Mouse (Mus musculus): ENCODE data around the gene Lamtor4. TPM values are rescaled to one million over a fixed set of nuclear protein-coding genes. Genes with fewer than 3 reads are reported as not detected.
A peak's percentile ranks its signal among the peaks of the same experiment; 100 is the strongest.

The Lamtor4 gene
- polyA plus RNA-seq, 1 experiment from 2014 or later, result 70.0 TPM

- Histone ChIP-seq H3K9ac (replicated peaks; ENCODE audit: low read length) (no peak overlapping the region), H3K4me1 (ENCODE audit: insufficient read depth, low read length) (no peaks in the 10 kb centered on the region; the same call in 1 of the 2 replicates), H3K27me3 (ENCODE audit: insufficient read depth, low read length) (no peaks in the 10 kb centered on the region), H3K36me3 (ENCODE audit: insufficient read depth, low read length) (no peaks in the 10 kb centered on the region), H3K4me2 (replicated peaks; ENCODE audit: low read depth, low read length) (no peak overlapping the region), H3K4me3 (ENCODE audit: low read length) (no peak overlapping the region), H3K9me3 (ENCODE audit: low read length) (no peaks in the 10 kb centered on the region), H3K27ac (ENCODE audit: low read length) (no peak overlapping the region)
- 63% methylated on average over 3 of the region's 3 CpGs for WGBS
- no peak for ATAC-seq (ENCODE audit: low FRiP score, low TSS enrichment)
These were observed 27.3 kb upstream of the Lamtor4 start for GRCm38 (mm10) chr5:138228026-138228425.

DNA sequence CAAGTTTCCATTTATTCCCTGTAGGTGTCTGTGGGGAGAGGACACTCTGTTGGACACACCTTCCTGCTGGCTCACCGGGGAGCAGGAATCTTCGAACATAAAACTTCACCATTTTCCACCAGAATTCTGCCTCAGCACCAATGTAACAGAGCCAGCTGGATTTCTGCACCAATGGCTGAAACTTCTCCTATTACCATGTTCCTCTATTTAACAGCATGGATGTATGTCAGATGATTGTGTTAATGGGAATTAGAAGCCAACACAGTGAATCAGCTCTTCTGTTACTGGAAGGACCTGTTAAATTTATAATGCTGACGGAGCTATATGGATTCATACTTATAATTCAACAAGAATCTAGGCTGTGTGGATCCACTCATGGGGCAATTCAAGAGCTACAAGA lies 25.8 kb upstream of the Lamtor4 start:
- Histone ChIP-seq H3K4me2 (replicated peaks; ENCODE audit: low read depth, low read length) (no peak overlapping the region), H3K9ac (replicated peaks; ENCODE audit: low read length) (no peak overlapping the region)
- 81% methylated on average over 3 of the region's 3 CpGs for WGBS

DNA sequence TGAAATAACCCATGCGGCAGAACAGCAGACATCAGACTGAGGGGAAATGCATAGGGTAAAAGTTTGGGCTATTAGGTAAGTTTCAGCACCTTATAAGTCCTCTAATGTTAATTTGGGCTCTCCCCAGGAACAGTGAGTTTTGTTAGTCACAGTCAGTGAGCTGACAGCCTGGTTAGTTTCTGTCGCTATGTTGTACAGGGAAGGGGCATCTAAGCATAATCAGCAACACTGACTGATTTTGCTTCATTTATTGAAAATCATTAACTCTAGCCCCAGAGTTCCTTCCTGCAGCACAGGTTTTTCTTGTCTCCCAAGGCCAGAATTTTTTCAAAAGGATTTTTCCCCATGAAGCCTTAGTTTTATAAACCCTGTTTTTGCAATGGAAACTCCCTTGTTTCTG lies 21.5 kb upstream of the Lamtor4 start:
- Histone ChIP-seq H3K27me3 (ENCODE audit: insufficient read depth, low read length) (no peaks in the 10 kb centered on the region), H3K9ac (replicated peaks; ENCODE audit: low read length) (no peak overlapping the region), H3K4me3 (ENCODE audit: low read length) (no peak overlapping the region), H3K4me2 (replicated peaks; ENCODE audit: low read depth, low read length) (no peak overlapping the region), H3K27ac (ENCODE audit: low read length) (peak overlapping the region; percentile 89), H3K36me3 (ENCODE audit: insufficient read depth, low read length) (no peaks in the 10 kb centered on the region), H3K4me1 (ENCODE audit: insufficient read depth, low read length) (peaks cover 9% of the 10 kb centered on the region), H3K9me3 (ENCODE audit: low read length) (no peaks in the 10 kb centered on the region)
- ATAC-seq (ENCODE audit: low FRiP score, low TSS enrichment), result peak; percentile 63; the same call in 1 of the 2 replicates
- 55% methylated on average over 2 of the region's 2 CpGs for WGBS

More for the DNA sequence above, 25.8 kb upstream of the Lamtor4 start:
- no peaks in the 10 kb centered on the region for H3K27me3 ChIP-seq (ENCODE audit: insufficient read depth, low read length)
- no peaks in the 10 kb centered on the region for H3K9me3 ChIP-seq (ENCODE audit: low read length)
- no peak for ATAC-seq (ENCODE audit: low FRiP score, low TSS enrichment)
- H3K4me1 ChIP-seq (ENCODE audit: insufficient read depth, low read length), result peaks cover 5% of the 10 kb centered on the region
- H3K4me3 ChIP-seq (ENCODE audit: low read length), result no peak overlapping the region
- H3K36me3 ChIP-seq (ENCODE audit: insufficient read depth, low read length), result no peaks in the 10 kb centered on the region
- H3K27ac ChIP-seq (ENCODE audit: low read length), result no peak overlapping the region

GRCm38 (mm10) chr5:138234224-138234623 lies 21.1 kb upstream of the Lamtor4 start:
- Histone ChIP-seq H3K4me3 (ENCODE audit: low read length) (no peak overlapping the region), H3K9me3 (ENCODE audit: low read length) (no peaks in the 10 kb centered on the region), H3K27me3 (ENCODE audit: insufficient read depth, low read length) (no peaks in the 10 kb centered on the region), H3K4me2 (replicated peaks; ENCODE audit: low read depth, low read length) (no peak overlapping the region), H3K27ac (ENCODE audit: low read length) (peak overlapping the region; percentile 89), H3K36me3 (ENCODE audit: insufficient read depth, low read length) (no peaks in the 10 kb centered on the region), H3K4me1 (ENCODE audit: insufficient read depth, low read length) (peaks cover 9% of the 10 kb centered on the region), H3K9ac (replicated peaks; ENCODE audit: low read length) (no peak overlapping the region)
- ATAC-seq (ENCODE audit: low FRiP score, low TSS enrichment), result no peak

DNA sequence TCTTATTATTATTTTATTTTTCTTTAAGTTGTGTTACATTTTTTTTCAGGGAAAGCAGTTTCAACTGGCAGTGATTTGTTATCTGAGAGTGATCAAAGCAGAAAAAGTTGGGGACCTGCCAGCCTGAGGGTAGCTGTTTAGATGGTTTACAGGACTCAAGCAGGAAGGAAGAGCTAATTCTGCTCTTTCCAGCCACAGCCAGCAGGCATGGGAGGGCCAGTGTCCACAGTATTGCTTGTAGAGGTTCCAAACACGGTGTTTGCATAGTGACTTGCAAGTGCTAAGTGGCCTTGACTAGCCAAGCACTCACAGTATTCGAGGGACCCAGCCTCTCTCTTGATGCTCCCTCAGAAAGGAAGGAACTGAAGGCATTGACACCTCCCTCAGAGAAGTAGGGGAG lies 13.8 kb upstream of the Lamtor4 start:
- no peak overlapping the region for H3K4me3 ChIP-seq (ENCODE audit: low read length)
- no peak for ATAC-seq (ENCODE audit: low FRiP score, low TSS enrichment)
- no peak overlapping the region for H3K9ac ChIP-seq (replicated peaks; ENCODE audit: low read length)
- no peaks in the 10 kb centered on the region for H3K36me3 ChIP-seq (ENCODE audit: insufficient read depth, low read length)
- no peak overlapping the region for H3K27ac ChIP-seq (ENCODE audit: low read length)
- H3K9me3 ChIP-seq (ENCODE audit: low read length), result no peaks in the 10 kb centered on the region
- no peaks in the 10 kb centered on the region for H3K27me3 ChIP-seq (ENCODE audit: insufficient read depth, low read length)
- 35% methylated on average over 2 of the region's 2 CpGs for WGBS
- H3K4me2 ChIP-seq (replicated peaks; ENCODE audit: low read depth, low read length), result no peak overlapping the region
- no peaks in the 10 kb centered on the region for H3K4me1 ChIP-seq (ENCODE audit: insufficient read depth, low read length)

- WGBS, result 81% methylated on average over 12 of the region's 12 CpGs
- Histone ChIP-seq H3K9ac (replicated peaks; ENCODE audit: low read length) (no peak overlapping the region), H3K9me3 (ENCODE audit: low read length) (0 out of 2 replicates have a peak, but pooled peaks cover 4% of the 10 kb centered on the region), H3K27me3 (ENCODE audit: insufficient read depth, low read length) (no peaks in the 10 kb centered on the region), H3K4me1 (ENCODE audit: insufficient read depth, low read length) (peaks cover 6% of the 10 kb centered on the region), H3K36me3 (ENCODE audit: insufficient read depth, low read length) (no peaks in the 10 kb centered on the region), H3K4me2 (replicated peaks; ENCODE audit: low read depth, low read length) (no peak overlapping the region), H3K4me3 (ENCODE audit: low read length) (no peak overlapping the region), H3K27ac (ENCODE audit: low read length) (no peak overlapping the region)
- no peak for ATAC-seq (ENCODE audit: low FRiP score, low TSS enrichment)
These were observed 4.1 kb upstream of the Lamtor4 start for GRCm38 (mm10) chr5:138251144-138251543.

- Histone ChIP-seq H3K9me3 (ENCODE audit: low read length) (0 out of 2 replicates have a peak, but pooled peaks cover 4% of the 10 kb centered on the region), H3K27ac (ENCODE audit: low read length) (no peak overlapping the region), H3K4me2 (replicated peaks; ENCODE audit: low read depth, low read length) (no peak overlapping the region), H3K9ac (replicated peaks; ENCODE audit: low read length) (no peak overlapping the region), H3K4me1 (ENCODE audit: insufficient read depth, low read length) (peaks cover 11% of the 10 kb centered on the region), H3K27me3 (ENCODE audit: insufficient read depth, low read length) (no peaks in the 10 kb centered on the region), H3K4me3 (ENCODE audit: low read length) (no peak overlapping the region), H3K36me3 (ENCODE audit: insufficient read depth, low read length) (no peaks in the 10 kb centered on the region)
- no peak for ATAC-seq (ENCODE audit: low FRiP score, low TSS enrichment)
- WGBS, result 99% methylated on average over 3 of the region's 3 CpGs
These were observed 2.2 kb upstream of the Lamtor4 start for GRCm38 (mm10) chr5:138253061-138253460.

DNA sequence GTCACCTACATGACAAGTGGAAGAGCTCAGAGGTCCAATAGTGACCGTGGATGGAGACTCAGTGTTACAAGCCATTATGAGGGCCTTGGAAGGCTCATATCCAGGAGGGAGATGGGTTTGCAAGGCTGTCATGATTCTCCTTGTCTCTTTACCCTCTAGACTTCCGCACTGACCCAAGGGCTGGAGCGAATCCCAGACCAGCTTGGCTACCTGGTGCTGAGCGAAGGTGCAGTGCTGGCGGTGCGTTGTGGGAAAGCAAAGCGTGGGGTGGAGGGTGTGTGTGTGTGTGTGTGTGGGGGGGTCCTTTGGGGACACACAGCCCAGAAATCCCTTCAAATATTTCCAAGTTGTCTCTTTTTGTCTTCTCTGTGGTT lies 799 bp downstream of the Lamtor4 start:
- peak overlapping the region; percentile 76 for H3K4me2 ChIP-seq (replicated peaks; ENCODE audit: low read depth, low read length)
- ATAC-seq (ENCODE audit: low FRiP score, low TSS enrichment), result peak; percentile 24
- H3K4me1 ChIP-seq (ENCODE audit: insufficient read depth, low read length), result peaks cover 11% of the 10 kb centered on the region
- peaks cover 25% of the 10 kb centered on the region for H3K36me3 ChIP-seq (ENCODE audit: insufficient read depth, low read length)
- H3K27ac ChIP-seq (ENCODE audit: low read length), result peak overlapping the region; percentile 82
- peak overlapping the region; percentile 74 for H3K4me3 ChIP-seq (ENCODE audit: low read length)
- 12% methylated on average over 7 of the region's 7 CpGs for WGBS
- 0 out of 2 replicates have a peak, but pooled peaks cover 4% of the 10 kb centered on the region for H3K9me3 ChIP-seq (ENCODE audit: low read length)
- no peaks in the 10 kb centered on the region for H3K27me3 ChIP-seq (ENCODE audit: insufficient read depth, low read length)
- peak overlapping the region; percentile 77 for H3K9ac ChIP-seq (replicated peaks; ENCODE audit: low read length)

GRCm38 (mm10) chr5:138256966-138257584 lies 1.8 kb downstream of the Lamtor4 start:
- Histone ChIP-seq H3K4me1 (ENCODE audit: insufficient read depth, low read length) (peaks cover 15% of the 10 kb centered on the region), H3K4me2 (replicated peaks; ENCODE audit: low read depth, low read length) (no peak overlapping the region), H3K9ac (replicated peaks; ENCODE audit: low read length) (no peak overlapping the region), H3K27me3 (ENCODE audit: insufficient read depth, low read length) (no peaks in the 10 kb centered on the region), H3K9me3 (ENCODE audit: low read length) (0 out of 2 replicates have a peak, but pooled peaks cover 4% of the 10 kb centered on the region), H3K36me3 (ENCODE audit: insufficient read depth, low read length) (peaks cover 34% of the 10 kb centered on the region), H3K27ac (ENCODE audit: low read length) (no peak overlapping the region), H3K4me3 (ENCODE audit: low read length) (no peak overlapping the region)
- 90% methylated on average over 10 of the region's 10 CpGs for WGBS
- no peak for ATAC-seq (ENCODE audit: low FRiP score, low TSS enrichment)

DNA sequence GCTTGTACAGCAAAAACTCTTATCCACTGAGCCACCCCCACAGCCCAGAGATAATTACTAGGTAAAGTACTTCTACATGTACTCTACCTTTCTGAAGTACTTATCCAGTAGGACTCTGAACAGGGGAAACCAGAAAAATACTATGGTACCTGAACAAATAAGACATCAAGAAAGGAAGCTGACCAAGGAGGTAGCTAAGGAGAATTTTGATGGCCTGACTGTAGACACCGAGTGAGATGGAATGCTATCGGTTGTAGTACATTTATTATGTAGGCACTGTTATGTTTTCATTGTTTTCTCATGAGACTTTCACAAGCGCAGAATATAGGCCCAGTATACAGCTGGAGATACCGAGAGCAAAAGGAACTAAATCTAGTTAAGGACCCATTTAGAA lies 2.3 kb downstream of the Lamtor4 start:
- no peak overlapping the region for H3K27ac ChIP-seq (ENCODE audit: low read length)
- no peak overlapping the region for H3K4me2 ChIP-seq (replicated peaks; ENCODE audit: low read depth, low read length)
- ATAC-seq (ENCODE audit: low FRiP score, low TSS enrichment), result no peak
- 89% methylated on average over 4 of the region's 4 CpGs for WGBS
- H3K9me3 ChIP-seq (ENCODE audit: low read length), result 0 out of 2 replicates have a peak, but pooled peaks cover 4% of the 10 kb centered on the region
- H3K27me3 ChIP-seq (ENCODE audit: insufficient read depth, low read length), result no peaks in the 10 kb centered on the region
- no peak overlapping the region for H3K4me3 ChIP-seq (ENCODE audit: low read length)
- H3K9ac ChIP-seq (replicated peaks; ENCODE audit: low read length), result no peak overlapping the region
- peaks cover 20% of the 10 kb centered on the region for H3K4me1 ChIP-seq (ENCODE audit: insufficient read depth, low read length)
- peaks cover 34% of the 10 kb centered on the region for H3K36me3 ChIP-seq (ENCODE audit: insufficient read depth, low read length)

Measured in kidney, embryonic 16.5 days (tissue).